Mouse (Mus musculus) spleen, adult 2 months (tissue): ENCODE results near the gene Sf3a3. TPM values are rescaled to one million over a fixed set of nuclear protein-coding genes. Genes with fewer than 3 reads are reported as not detected.

Source experiments
- DNase-seq, 2 experiments: peaks; one replicate each; pipeline versions ENCODE4 v3.0.0 to v3.0.0-alpha.2; 2012 to 2021; ENCODE audit warnings: low spot score in 2 of 2, low read depth in 1 of 2
- H3K27ac ChIP-seq: fragments of 200-500 bp; 2 replicates; pipeline ENCODE4 v1.5.1; 2012; ENCODE audit warnings: low read length, inconsistent platforms; ENCODE audit not compliant: insufficient read depth
- H3K27me3 ChIP-seq: fragments of 200-500 bp; 2 replicates; pipeline ENCODE4 v1.6.1; 2012; ENCODE audit warnings: mild to moderate bottlenecking, moderate library complexity, low read length, inconsistent platforms; ENCODE audit not compliant: control insufficient read depth, insufficient read depth
- H3K36me3 ChIP-seq: fragments of 200-500 bp; 2 replicates; pipeline ENCODE4 v1.6.1; 2012; ENCODE audit warnings: mild to moderate bottlenecking, low read length, inconsistent platforms; ENCODE audit not compliant: control insufficient read depth, insufficient read depth
- H3K4me1 ChIP-seq: fragments of 200-500 bp; 2 replicates; pipeline ENCODE4 v1.6.1; 2011; ENCODE audit warnings: inconsistent platforms; ENCODE audit not compliant: control insufficient read depth, insufficient read depth, insufficient read length
- H3K4me3 ChIP-seq: fragments of 200-500 bp; 2 replicates; pipeline ENCODE4 v1.5.1; 2011; ENCODE audit warnings: mild to moderate bottlenecking, inconsistent platforms; ENCODE audit not compliant: insufficient read depth, insufficient read length; ENCODE audit errors: extremely low read depth
- CTCF ChIP-seq: fragments of 200-500 bp; IDR thresholded peaks from 2 replicates; pipeline ENCODE4 v1.5.1; 2011; ENCODE audit warnings: mild to moderate bottlenecking, inconsistent platforms; ENCODE audit not compliant: insufficient read depth, insufficient read length, insufficient replicate concordance; ENCODE audit errors: extremely low read depth
- POLR2A ChIP-seq: fragments of 200-500 bp; IDR thresholded peaks from 2 replicates; pipeline ENCODE4 v1.6.1; 2011; ENCODE audit warnings: low read depth, low read length, inconsistent platforms
- WGBS: fragments of 180-500 bp; shearing (Covaris S2); methylation state at CpG from one replicate; pipeline ENCODE4 v1.1.7; 2018; 5-methylcytosine and 5-hydroxymethylcytosine counted together
- polyA plus RNA-seq: library from polyadenylated mRNA; depleted of rRNA; stranded (reverse); fragments of >200 nt; gene quantifications from 2 replicates; pipeline ENCODE4 v1.2.3, GENCODE M21; 2012

Gene Sf3a3
- polyA plus RNA-seq, 1 experiment, result 8.8 TPM

DNA sequence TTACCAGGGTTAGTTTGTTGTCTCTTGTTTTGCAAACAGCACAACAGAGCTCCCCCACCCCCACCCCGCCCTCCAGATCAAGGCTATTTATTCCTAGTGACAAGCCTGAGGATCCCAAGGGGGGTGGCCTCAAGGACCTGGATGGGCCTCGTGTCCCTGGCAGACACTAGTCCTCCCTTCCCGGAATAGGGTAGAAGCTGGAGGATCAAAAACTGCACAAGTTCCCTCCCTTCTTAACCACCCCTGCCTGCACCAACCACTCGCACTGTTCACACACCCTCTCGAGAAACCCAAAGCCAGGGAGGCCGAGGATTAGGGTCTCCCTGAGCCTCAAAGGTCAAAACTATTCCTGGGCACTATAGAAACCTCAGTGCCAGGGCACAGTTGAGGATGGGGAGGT, 14.8 kb upstream of the Sf3a3 start:
- 54% methylated on average over 6 of the region's 6 CpGs for WGBS
- H3K36me3 ChIP-seq, result no peaks in the 10 kb centered on the region
- DNase-seq, result no peak
- no peak overlapping the region for H3K4me3 ChIP-seq
- peaks cover 26% of the 10 kb centered on the region for H3K4me1 ChIP-seq
- TF ChIP-seq CTCF (no peak), POLR2A (no peak)
- H3K27me3 ChIP-seq, result no peaks in the 10 kb centered on the region
- no peak overlapping the region for H3K27ac ChIP-seq

DNA sequence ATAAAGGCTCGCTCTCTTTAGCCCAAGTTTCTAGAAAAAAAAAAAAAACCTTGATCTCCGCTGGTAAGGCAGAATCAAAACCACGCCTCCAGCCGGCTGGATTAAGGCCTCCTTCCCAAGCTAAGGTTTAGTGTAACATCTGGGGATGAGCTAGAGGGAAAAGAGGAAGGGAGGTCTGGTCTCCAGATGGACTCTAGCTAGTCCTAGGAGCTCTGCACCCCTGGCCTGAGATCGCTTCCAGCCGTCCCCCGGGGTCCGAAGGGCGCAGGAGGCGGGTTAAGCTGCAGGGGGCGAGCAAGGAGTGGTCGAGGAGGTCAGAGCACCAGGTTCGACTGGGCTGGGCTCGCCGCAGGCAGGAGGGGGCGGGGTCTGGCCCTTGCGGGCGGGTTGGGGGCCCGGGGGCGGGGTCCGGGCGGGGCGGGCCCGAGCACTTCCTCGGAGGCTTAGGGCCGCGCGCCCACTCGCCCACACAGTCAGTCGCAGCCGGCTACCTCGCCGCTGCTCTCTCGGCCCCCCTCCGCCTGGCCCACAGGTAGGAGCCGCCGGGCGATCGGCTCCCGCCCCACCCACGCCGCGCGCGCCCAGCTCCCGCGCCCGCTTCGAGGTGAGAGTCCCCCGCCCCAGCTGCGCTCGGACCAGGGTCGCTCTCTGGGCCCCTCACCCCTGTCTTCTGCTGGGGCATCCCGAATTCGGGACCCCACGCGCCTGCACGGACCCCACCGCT, 14.2 kb upstream of the Sf3a3 start, which contains the start of gene Fhl3:
Fhl3 (plus strand) TSS at position 454 of the 724 bp plus-strand sequence.
- no peaks in the 10 kb centered on the region for H3K36me3 ChIP-seq
- TF ChIP-seq POLR2A, result peak; percentile 76
- no peak for TF ChIP-seq CTCF
- no peaks in the 10 kb centered on the region for H3K27me3 ChIP-seq
- H3K27ac ChIP-seq, result peak within 1 kb of the TSS; percentile 63
- DNase-seq, result peak in 1 of 2 experiments; percentile 75
- peaks cover 30% of the 10 kb centered on the region for H3K4me1 ChIP-seq
- WGBS, result 2% methylated on average over 33 of the region's 59 CpGs
- peak within 1 kb of the TSS; percentile 74 for H3K4me3 ChIP-seq

DNA sequence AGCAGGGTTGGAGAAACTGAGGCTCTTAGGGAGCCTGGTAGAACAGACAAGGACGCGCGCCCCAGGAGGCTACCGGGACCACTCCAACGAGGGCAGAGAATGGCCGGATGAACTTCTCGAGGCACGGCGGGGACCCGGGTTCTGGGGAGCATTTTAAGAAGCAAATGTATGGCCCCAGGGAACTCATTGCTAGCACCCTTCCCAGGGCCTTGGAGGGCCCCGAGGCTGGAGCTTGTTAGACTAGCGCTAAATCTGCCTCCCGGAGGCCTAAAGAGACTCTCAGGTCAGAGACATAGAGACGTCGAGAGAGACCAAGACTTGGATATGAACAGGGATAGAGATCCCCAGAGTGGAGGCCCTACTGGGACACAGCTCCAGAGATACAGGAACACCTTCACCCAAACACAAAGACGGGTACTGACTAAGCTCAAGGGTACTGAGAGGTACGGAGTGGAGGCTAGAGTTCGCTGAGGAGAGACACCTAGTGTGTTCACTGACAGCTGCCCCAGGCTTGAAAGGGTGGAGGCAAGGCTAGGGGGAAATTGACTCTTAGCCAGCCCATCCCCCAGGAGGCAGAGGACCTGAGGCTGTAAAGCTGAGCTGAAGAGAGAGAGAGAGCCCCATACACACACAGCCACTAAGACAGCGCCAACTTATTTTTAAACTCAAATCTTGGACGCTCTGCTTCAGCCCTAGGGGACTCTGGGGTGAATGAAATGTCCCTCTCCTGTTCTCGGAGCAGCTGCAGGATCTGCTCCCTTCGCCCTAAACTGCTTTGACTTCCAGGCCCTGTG, 13.3 kb upstream of the Sf3a3 start:
- no peak for TF ChIP-seq CTCF
- no peak for TF ChIP-seq POLR2A
- 9% methylated on average over 22 of the region's 22 CpGs for WGBS
- peak overlapping the region; percentile 74 for H3K4me3 ChIP-seq
- no peaks in the 10 kb centered on the region for H3K36me3 ChIP-seq
- H3K27me3 ChIP-seq, result no peaks in the 10 kb centered on the region
- H3K27ac ChIP-seq, result peak overlapping the region; percentile 63
- peak in 1 of 2 experiments; percentile 35 for DNase-seq
- peaks cover 30% of the 10 kb centered on the region for H3K4me1 ChIP-seq

DNA sequence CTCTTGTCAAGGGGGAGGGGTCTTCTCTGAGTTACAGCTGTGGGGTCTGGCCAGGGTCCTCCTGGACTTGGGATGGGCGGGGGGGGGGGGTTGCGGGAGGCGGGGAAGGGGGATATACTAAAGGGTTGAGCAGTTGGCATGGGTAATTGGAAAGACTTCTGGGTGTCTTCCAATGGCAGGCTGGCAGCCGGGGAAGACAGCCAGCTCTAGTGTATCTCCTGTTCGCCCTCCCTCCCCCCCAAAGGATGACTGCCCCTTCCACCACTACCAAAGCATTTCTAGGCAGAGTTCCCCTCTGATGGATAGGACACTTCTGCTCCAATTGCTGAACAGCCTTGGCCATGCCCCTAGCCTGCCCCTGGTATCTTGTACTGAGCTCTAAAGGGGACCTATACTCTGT, 12.7 kb upstream of the Sf3a3 start:
- TF ChIP-seq CTCF (no peak), POLR2A (no peak)
- Histone ChIP-seq H3K27ac (no peak overlapping the region), H3K27me3 (no peaks in the 10 kb centered on the region), H3K4me3 (no peak overlapping the region), H3K36me3 (no peaks in the 10 kb centered on the region), H3K4me1 (peaks cover 30% of the 10 kb centered on the region)
- 78% methylated on average over 5 of the region's 5 CpGs for WGBS
- DNase-seq, result no peak

DNA sequence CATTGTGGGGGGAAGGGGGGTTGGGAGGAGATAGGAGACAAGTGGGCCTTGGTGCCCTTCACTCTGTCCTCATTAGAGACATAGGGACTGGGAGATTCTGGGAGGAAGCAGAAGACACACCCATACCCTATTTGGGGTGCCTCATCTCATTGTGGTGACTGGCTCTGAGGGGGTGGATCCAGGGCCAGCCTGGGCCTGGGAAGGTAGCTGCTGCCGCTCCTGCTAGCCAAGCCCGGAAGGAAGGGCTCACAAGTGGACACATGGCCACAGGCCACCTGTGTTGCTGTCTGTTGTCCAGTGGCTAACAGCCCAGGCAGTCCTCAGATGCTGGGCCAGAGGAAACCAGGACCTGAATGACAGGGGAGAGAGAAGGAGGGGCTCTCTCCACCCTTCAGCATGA, 11.2 kb upstream of the Sf3a3 start:
- peaks cover 32% of the 10 kb centered on the region for H3K4me1 ChIP-seq
- H3K27me3 ChIP-seq, result no peaks in the 10 kb centered on the region
- DNase-seq, result no peak
- no peaks in the 10 kb centered on the region for H3K36me3 ChIP-seq
- no peak overlapping the region for H3K4me3 ChIP-seq
- 56% methylated on average over 2 of the region's 2 CpGs for WGBS
- no peak for TF ChIP-seq POLR2A
- no peak for TF ChIP-seq CTCF
- H3K27ac ChIP-seq, result peak overlapping the region; percentile 82

DNA sequence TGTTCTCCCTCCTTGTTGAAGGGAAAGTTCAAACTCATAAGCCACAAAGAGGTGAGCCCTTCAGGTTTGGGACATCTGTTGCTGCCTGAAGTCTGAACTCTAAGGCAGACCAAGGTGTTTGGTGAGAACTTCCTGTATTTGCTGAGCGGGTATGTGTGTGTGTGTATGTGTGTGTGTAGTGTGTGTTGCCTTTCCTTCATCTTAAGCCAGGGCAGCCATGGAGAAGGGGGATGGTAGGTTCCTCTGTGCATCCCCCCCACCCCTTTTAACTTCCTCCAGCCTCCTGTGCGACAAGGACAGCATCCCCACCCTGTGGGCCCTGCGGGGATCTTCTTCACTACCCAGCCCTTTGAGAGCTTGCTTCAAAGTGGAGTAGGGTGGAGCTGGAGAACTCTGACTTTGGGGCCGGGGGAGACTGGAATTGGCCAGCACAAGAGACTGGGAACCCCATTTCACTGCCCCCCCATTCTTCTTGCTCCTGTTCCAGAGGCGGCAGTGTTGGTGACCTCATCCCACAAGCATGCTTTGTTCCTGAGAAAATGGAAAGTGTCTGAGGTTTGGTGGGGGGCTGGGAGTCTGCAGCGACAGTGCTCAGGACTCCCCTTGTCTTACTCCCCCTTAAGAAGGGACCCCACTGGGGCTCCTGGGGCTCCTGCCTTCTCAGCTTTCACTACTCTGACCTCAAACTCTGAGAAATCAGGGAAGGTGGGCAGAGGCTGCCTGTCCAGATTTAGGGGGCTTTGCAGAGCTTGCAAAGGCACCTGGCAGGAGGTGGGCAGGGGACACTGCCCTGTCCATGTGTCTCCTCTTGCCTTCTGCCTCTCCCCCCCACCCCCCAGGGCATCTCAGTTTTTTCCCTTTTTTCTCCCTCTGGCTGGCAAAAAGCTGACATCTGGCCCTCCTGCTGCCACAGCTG, 10.4 kb upstream of the Sf3a3 start:
- TF ChIP-seq CTCF (no peak), POLR2A (no peak)
- 22% methylated on average over 6 of the region's 6 CpGs for WGBS
- Histone ChIP-seq H3K27ac (peak overlapping the region; percentile 82), H3K4me1 (peaks cover 32% of the 10 kb centered on the region), H3K4me3 (no peak overlapping the region), H3K36me3 (no peaks in the 10 kb centered on the region), H3K27me3 (no peaks in the 10 kb centered on the region)
- peak in 1 of 2 experiments; percentile 30 for DNase-seq
